Mouse (Mus musculus): ENCODE results near the gene Trabd.

- TF ChIP-seq CTCF (IDR thresholded peaks at IDR 0.05; ENCODE audit: low read depth) (no peak), EP300 (optimal IDR thresholded peaks at IDR 0.05) (no peak)
These were observed 11.4 kb upstream of the Trabd start for GRCm38 (mm10) chr15:89063536-89063935.
